Mouse (Mus musculus) layer of hippocampus, postnatal 14 days (tissue): Measurements from ENCODE around the gene Epb41l1. TPM values are rescaled to one million over a fixed set of nuclear protein-coding genes. Genes with fewer than 3 reads are reported as not detected.

Experiments used
- DNase-seq, 2 experiments: peaks; one replicate each; pipeline ENCODE4 v3.0.0; 2021 to 2022; ENCODE audit warnings: low spot score in 2 of 2, mixed read lengths in 1 of 2
- total RNA-seq, 2 experiments: library from RNA; stranded (reverse); gene quantifications; 2 replicates each; pipeline ENCODE4 v1.2.3; 2021

Gene Epb41l1
- total RNA-seq, 2 experiments from 2014 or later: 299 to 316 TPM

DNA sequence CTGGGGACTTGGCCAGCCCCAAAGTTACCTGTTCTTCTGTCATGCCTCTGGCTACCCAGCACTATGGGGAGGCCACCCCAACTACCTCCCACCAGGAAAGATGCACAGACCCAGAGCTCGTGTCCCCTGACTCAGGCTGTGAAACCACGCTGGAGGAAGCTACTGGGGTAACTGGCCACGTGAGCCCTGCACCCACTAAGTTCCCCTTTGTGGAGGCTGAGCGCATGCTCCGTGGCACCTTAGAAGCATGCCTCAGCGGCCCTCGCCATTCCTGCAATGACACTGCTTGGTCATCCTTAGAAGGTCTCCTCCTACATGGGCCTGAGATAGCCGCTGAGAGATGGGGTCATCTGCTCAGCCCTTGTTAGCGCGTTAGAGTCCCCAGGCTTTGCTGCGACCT, 102.3 kb downstream of the Epb41l1 start:
- no peak for DNase-seq

DNA sequence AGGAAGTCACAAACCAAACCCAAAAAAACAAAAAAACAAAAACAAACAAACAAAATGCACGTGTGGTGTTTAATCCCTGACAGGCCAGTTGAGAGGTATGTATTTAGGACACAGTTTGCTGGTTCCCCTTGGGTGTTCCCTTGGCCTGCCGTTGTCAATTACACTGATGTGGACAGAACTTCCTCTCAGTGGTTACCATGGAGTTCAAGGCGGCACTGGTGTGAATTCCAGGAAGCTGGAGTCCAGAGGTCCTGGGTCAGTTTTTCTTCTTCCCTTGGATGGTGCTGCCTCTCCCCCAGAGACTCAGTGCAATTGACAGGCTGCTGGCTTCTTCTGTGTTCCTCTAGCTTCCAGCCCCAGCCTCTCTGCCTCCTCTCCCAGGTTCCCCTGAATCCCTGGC, 103.4 kb downstream of the Epb41l1 start:
- no peak for DNase-seq

GRCm38 (mm10) chr2:156529726-156530125, 109.0 kb downstream of the Epb41l1 start:
- DNase-seq: peak in 1 of 2 experiments; percentile 61

DNA sequence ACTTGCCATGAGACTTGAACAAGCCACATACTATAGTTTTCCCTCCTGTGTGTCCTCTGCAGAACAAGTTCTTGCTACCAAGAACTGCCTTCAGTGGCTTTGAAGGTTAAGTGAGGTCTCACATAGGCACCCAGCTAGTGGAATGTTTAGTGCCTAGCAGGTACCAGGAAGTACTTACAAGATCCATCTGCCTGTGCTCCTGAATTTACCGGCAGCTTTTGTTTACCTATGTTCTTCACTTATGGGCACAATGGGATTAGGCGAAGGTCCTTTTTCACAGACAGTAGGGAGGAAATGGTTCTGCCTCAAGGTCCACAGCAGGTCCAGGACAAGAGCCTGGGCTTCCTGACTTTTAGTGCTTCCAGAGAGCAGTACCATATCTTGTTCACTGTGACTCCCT, 112.5 kb downstream of the Epb41l1 start:
- DNase-seq: no peak

GRCm38 (mm10) chr2:156538817-156539555, 118.3 kb downstream of the Epb41l1 start:
- no peak for DNase-seq

- no peak for DNase-seq
These were observed 120.3 kb downstream of the Epb41l1 start for GRCm38 (mm10) chr2:156540991-156541390.

DNA sequence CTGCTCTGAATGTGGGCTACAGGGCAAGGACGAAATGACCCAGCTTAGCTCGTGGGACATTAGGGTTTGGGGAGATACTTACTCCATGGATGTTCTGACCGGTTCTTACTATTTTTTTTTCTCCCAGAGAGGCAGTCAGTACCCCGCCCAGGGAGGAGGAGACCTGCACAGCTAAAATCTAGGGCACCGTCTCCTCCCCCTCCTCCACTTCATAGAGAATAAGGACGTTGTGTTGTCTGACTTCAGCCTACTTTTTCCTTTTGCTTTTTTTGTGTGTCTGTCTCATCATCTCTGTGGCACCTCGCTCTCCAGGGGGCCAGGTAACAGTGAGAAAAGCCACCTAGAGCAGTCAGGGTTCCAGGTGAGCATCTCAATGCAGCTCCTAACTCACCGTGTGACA, 121.7 kb downstream of the Epb41l1 start:
- DNase-seq: no peak

DNA sequence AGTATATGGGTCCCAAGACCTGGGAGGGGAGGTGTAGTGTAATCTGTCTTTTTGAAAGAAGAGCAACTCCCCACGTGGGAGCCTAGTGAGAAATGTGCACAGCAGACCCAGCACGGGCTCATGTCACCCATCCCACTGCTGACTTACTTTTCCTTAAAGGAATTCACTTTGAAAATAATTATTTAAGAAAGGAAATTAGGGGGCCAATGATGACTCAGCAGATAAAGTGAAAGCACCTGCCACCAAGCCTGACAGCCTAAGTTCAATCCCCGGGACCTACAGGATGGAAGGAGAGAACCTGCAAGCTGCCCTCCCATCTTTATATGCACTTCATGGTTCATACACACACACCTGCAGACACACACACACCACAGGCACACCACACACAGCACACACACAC, 123.1 kb downstream of the Epb41l1 start:
- no peak for DNase-seq

- peak; percentile 84 to 86 for DNase-seq
These were observed 126.6 kb downstream of the Epb41l1 start, which contains the start of gene Aar2 for GRCm38 (mm10) chr2:156547123-156547891. Aar2 (plus strand) TSS chr2:156547584.

- no peak for DNase-seq
These were observed 131.7 kb downstream of the Epb41l1 start for GRCm38 (mm10) chr2:156552421-156552820.

DNA sequence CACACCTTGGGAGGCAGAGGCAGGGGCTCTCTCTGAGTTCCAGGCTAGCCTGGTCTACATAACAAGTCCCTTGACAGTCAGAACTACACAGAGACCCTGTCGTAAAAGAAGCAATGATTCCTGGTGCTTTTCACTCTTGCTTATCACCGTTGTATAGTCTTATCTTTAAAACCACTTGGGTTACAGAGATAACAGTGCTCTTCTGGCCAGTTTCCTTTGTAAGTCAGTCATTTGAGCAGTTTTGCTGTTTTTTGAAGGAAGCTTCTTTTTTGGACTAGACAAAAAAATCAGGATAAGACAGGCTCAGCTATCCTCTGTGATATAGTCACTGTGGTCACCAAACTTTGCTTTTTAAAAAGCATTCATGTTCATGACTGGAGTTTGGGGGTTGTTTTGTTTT, 141.1 kb downstream of the Epb41l1 start:
- no peak for DNase-seq

- peak; percentile 32 to 80 for DNase-seq
These were observed 142.8 kb downstream of the Epb41l1 start for GRCm38 (mm10) chr2:156563557-156563956.

- DNase-seq: no peak
These were observed 145.8 kb downstream of the Epb41l1 start for GRCm38 (mm10) chr2:156566512-156566911.

DNA sequence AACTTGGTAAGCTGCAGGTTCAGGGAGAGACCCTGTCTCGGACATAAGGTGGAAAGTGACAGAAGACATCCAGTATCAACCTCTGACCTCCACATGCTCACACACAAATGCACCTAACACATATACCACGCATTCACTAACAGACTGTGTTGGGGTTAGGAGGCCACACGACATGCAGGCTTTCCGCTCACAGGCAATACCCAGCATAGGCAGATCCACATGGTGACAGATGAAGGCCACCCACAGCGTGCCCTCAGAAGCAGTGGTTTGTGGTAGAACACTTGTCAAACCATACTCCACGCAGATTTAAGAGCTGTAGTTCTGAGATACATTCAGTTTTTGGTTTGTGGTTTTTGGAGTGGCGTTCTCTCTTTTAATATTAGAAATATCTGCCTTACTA, 147.9 kb downstream of the Epb41l1 start:
- no peak for DNase-seq

DNA sequence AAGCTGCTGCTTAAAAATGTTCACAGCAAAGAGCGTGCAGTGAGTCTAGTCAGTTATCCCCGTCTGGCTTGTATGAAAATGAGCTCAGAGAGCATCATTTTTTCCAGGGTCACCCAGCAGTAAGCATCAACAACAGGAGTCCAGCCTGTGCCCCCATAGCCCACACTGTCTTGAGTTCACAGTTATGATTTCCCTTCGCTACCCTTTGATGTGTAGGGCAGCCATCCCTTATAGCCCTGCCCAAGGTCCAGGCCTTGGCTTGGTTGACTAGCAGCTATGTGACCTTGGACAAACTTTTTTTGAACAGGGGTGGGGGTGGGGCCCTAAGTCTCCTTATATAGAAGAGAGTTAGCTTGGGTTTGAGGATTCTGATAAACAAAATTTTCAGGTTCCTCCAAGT, 148.6 kb downstream of the Epb41l1 start:
- no peak for DNase-seq

- no peak for DNase-seq
These were observed 150.8 kb downstream of the Epb41l1 start for GRCm38 (mm10) chr2:156571521-156571920.

- DNase-seq: no peak
These were observed 156.3 kb downstream of the Epb41l1 start for GRCm38 (mm10) chr2:156576850-156577587.

DNA sequence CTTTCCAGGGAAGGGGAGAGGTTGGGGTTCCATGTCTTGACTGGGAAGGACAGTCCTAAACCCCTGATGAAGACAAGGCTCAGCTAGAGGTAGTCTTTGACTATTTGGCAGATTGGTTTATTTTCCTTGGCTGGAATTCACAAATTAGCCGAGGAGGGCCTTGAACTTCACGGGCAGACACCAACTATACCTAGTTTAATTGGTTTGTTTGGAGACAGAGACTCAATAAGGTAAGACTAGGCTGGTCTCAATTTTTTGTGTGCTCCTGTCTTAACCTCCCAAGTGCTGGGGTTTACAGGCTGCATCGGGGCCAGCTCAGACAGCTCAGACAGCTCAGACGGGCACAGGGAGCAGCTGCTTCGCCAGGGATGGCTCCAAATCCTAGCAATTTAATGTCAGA, 159.8 kb downstream of the Epb41l1 start:
- no peak for DNase-seq

DNA sequence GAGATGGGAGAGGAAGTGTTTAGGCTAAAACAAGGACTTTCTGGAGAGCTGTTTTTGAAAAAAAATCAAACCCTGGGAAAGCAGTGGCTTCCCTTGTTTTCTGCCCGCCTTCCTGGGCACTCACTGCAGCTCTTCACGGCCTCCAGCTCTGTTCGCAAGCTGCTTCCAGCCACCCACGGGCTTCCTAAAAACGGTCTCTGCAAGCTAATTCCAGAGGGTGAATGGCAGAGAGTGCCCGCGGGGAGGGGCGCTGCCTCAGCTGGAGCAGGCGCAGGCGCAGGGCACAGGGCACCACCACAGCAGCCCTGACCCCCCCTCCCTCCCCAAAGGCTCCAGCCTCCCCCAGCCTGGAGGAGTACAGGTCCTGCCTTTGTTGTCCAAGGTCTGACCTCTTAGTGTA, 160.5 kb downstream of the Epb41l1 start:
- peak; percentile 74 to 79 for DNase-seq

DNA sequence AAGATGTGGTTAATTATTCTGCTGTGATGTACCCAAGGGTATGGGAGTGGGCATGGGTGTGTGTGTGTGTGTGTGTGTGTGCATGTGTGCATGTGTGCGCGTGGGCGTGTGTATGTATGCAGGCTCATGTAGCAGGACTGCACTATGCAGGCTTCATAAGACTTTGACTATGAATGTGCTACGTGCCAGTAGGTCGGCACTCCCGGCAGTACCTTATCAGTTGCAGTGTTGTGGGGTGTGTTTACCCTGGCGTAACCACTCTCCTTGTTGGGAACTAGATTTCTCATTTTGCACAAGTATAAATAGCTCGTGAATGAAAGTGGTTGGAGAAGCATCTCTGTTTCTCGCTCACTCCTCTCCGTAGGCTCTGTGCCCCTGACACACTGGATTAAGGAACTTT, 162.2 kb downstream of the Epb41l1 start:
- DNase-seq: no peak

DNA sequence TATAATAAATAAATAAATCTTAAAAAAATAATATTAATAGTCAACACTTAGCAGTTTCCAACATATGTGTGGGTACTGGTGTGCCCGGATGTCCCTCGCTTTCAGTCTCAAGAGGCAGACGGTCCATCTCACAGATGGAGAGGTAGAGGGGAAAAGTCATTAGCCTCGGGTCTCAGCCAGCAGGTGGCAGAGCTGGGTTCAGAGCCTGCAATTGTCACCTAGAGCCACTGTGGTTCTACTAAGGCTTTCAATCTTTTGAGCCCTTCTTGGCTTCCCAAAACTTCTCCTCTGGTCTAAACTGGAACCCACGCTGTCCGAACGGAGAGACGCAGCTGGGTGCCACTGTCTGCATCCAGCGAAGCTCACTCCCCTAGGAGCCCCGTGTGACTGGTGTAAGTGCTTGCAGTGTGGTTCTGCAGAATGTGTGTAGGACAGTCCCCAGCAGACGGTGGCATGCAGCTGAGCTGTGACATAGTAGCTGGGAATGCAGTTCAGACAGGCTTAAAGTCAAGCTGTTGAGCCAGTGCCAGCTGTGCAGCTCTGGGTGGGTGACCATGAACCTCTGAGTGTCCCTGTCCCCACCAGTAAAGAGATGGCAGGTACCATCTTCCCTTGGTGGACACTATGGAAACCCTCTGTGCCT, 163.6 kb downstream of the Epb41l1 start:
- no peak for DNase-seq
